Mouse (Mus musculus) mouse embryonic stem cell (cell line): ENCODE data around the gene Matn1.

Source experiments
- in situ Hi-C, 2 experiments: fragments of 300-500 bp; cut with MboI; formaldehyde crosslinking; loops; 1 replicate in 1 of 2; 3 replicates in 1 of 2; pipeline ENCODE4 v1.14.3; 2019 to 2020; ENCODE audit warnings: low sequenced_read_pairs in 2 of 2, low pct_unique_long_range_greater_than_20kb in 1 of 2, mixed read lengths in 1 of 2; ENCODE audit not compliant: unreplicated experiment in 1 of 2

The Matn1 gene

DNA sequence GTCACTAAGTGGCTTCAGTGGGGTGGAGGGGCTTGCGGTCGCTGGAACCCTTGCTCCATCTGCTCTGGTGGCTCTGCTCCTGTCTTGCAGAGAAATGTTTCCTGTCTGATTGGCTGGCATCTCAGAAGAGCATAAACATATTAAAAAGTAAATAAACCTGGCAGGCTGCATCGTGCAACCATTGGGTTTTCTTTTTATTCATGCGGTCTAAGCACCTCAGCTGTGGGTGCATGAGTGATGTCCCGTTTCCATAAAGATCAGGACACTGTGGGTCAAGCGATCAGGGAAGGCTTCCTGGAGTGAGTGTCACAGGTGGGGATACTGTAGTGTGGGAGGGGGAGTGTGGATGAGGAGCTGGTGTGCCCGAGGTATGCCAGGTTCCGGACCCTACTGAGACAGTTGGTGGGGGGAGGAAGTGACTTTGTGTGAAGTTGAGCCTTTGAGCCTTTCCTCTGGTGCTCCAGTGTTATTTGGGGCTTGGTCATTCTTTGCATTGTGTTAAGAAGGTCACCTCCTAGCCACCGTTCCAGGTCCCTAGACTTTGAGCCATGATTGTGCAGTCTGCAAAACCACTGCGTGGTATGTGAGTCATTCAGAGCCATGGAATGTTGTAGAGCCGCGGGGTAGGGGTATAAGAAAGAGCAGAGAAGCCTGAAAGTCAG lies 29.0 kb upstream of the Matn1 start:
- in situ Hi-C loops: no loop called here

DNA sequence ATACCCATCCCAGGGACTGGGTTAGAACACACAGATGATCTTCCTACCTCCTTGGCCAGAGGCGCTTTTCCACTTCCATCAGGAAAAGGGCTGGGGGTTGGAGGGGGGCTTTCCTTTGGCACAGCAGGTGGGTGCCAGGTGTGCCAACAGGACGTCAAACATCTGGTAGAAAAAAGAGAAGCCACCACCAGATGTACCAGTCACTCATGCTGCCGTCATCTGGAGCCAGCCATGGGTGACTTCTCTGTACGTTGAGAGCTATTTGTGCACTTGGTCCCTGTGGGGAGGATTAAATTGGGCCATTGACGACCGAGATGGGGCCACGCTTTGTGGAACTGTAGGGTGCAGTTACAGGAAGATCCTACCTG lies 28.5 kb upstream of the Matn1 start:
- in situ Hi-C loops: no loop called here

DNA sequence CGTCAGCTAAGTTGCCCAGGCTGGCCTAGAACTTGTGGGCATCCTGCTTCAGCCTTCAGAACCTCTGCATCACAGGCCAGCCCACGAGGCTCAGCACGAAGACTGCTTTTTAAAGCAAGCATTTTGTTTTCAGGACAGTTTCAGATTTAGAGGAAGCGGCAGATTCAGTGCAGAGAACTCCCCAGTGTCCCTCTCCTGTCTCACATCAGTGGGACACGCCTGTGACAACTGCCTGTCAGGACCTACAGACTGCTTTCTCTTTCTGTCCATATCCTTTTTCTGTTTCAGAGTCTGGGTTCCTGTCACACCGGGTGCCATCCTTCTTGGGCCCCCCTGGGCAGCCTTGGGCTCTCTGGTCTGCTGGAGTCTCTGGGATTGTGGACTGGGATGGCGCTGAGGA lies 27.5 kb upstream of the Matn1 start:
- in situ Hi-C loops: no loop called here

DNA sequence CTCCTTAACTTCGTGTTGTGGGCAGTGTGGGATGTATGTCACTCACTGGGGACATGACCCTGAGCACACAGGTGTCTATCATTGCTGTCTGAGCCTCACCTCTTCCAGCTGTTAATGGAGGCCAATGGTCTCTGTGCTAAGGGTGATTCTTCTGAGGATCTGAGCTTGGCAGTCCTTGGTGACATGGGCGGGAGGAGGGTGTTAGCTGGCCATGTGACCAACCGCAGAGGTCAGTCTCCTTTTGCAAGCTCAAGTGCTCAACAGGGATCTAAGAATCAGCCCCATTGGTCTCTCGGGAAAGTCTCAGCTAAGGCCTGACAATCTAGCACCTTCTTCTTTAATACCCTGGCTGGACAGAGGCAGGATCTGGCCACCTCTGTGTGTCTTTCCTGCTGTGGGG lies 26.6 kb upstream of the Matn1 start:
- in situ Hi-C loops: no loop called here

DNA sequence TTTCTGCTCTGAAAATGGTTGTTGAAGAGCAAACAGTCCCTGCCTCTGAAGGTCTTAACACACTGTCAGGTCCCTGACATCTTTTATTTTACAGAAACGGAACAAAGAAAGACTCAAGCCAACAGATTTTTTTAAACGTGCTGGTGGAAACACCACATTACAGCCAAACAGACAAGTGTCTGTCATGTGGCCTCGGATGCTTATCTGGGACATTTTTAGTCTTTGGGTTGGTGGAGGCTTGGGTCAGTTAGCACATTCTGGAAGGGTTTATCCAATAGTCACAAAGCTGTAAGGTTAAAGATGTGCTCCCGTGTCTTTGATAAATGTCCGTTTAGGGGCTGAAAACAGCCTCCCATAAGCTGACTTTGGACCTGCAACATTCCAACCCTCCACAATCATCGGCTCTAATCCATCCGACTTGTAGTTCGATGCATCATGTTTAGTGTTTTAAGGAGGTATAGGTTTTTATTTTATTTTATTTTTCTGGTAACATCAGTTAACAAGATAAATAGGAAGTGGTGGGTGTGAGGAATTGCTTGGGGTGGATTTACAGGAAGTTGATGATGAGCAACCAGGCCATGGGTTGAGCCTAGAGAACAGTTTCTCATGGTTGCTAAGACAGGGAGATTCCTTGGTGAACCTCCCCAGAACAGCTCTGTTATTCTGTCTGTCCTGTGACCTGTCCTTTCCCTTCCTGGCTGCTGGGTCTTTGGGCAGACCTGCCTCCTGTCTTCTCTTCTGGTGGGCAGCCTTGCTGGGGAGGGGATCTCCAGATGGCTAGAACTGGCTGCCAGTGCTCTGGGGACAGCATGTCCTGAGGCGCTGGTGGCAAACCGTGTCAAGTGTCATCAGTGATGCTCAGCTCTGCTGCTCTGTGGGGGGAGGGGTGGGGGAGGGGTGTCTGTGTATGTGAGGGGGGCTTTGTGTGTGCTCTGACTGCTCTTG lies 25.1 kb upstream of the Matn1 start:
- in situ Hi-C loops: no loop called here

DNA sequence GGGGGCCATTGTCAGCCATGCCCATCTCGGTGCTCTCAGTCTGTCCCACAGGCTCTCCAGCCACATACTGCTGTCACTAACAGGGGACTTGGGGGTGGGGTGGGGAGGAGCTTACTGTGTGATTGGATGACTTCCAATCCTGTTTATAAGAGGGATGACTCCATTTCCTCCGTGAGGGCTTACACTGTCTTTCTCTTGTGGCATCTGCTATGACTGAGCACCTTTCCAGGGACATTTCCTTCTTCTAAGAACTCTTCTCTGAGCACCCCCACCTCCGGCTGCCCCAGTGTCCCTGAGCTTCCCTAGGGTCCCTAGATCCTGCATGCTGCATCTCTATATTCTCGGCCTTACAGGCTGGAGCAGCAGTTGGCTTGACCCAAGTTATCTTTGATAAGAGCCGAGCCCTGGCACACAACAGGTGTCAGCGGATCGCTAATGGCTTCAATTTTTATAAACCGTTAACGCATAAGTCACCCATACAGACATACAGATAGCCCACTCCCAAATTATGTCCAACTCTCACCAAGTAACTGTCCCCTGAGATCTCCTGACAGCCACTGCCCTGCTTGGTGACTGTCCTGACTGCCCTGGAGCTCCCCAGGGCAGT lies 24.3 kb upstream of the Matn1 start:
- in situ Hi-C loops: no loop called here

DNA sequence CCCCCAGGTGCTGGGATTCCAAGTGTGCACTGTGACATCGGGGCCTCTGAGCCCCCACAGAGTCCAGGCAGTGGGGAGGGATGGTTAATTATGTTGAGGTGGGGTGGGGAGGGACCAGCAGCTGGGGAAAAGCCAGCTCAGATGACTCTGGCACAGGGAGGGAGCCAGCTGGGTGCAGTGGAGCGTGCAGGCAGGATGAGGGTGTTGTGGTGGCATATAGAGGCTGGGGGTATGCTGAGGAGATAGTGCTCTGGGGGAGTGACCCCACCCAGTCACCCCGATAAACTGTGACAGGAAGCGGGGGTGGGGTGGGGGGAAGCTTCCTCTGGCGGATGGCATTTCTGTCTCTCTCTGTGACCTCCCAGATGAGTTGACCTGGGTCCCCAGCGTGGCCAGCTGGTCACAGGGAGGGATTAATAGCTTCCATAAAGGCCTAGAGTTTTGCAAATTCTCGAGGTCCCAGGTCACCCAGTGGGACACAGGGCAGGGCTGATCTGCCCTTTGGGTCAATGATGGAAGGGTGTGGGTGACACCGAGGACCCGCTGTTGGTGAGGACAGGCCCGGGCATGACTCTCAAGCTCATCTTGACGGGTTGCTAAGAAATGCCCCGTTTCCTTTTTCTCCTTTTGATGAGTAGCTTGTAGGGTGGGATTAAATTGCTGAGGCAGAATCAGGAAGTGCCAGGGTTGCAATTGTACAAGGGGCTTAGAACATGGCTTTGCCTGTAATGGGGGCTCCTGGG lies 23.1 kb upstream of the Matn1 start:
- in situ Hi-C loops: no loop called here

DNA sequence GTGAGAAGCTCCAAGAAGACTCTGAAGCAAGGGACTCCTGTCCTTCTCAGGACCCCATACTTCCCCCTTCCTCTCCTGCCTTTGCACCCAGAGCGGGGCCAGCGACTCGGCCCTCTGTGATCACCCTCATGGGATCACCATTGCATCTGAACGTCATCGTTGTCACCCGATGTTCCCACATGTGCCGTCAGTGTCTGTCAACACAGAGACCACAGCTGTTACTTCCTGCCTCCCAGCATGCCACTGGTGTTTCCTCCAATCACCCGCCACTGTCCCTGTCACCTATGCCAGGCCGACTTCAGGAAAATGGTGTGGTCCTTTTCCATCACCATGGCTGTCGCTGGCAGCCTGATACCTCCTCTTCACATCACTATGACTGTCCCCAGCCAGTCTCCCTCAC lies 22.2 kb upstream of the Matn1 start:
- in situ Hi-C loops: no loop called here

DNA sequence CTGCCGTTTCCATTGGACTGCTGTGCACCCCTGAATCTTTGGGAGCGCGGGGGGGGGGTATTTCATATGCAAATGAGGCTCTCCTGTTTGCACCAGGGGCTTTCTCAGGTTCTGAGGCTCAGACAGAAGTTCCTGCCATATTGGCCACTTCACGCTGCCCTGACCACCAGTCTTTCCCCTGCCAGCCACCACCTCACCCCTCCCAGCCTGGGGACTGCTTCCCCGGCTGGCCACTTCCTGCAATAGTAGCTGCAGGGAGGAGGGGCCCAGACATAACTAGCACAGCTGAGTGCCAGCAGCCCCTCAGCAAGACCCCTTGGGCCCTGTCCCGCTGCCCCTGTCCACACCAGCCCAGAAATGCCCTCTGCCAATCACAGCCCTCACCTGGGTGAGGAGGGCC lies 17.9 kb upstream of the Matn1 start:
- in situ Hi-C loops: no loop called here

DNA sequence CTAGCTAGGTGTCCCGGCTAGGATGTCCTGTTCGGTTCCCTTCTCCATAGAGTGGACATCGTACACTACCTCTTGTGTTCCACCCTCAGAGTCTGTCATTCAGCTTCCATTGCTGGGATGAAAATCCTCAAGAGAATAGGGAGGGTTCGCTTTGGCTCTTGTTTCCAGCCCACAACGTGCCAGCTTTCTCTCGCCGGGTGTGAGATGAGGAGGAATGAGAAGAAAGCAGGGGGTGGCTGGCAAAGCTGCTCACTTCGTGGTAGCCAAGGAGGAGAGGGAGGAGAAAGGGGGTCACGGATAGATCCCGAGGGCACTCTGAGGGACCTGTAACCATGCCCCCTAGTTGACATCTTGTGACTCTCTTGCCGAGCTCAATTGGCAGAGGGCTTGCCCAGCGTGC lies 16.4 kb upstream of the Matn1 start:
- in situ Hi-C loops: no loop called here

DNA sequence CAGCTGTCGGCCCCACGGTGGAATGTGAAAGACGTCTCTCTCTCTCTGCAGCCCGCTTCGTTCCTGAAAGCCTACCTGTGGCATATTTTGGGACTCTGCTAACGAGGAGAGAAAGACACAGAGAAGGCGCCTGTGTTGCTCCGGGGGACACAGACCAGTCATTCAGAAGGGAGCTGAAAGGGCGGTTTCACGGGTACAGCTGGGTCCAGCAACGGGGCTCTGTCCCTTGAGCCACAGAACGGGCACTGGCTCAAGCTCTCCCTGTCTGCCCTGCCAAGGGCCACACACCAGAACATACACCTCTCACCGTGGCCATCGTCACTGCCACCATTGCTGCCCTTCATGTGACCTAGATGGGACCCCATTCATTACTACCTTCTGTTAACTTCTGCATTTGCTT lies 1.5 kb upstream of the Matn1 start:
- in situ Hi-C loops: loop anchor here in 1 of 2 experiments (5.0 kb wide), 1 partner anchor 40 kb away; no protein-coding TSS in a partner anchor

DNA sequence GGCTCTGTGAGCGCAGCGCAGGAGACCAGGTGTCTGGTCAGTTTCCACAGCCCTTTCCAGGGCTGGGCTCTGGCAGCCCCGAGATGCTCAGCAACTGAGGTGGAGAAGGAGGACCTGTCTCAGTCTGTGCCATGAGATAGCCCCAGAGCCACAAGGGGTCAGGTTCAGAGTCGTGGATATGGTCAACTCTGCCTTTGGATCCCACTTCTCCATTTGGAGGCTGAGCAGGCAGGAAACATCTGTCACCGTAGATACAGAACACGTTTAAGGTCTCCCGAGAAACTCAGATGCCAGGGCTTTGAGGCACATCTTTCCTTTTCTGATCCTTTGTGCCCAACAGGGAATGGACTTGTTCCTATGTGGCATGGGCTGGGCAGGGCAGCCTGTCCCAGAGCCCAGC lies 594 bp downstream of the Matn1 start:
- in situ Hi-C loops: loop anchor here (5.0 kb wide), 2 partner anchors 42 to 157 kb away; no protein-coding TSS in a partner anchor

DNA sequence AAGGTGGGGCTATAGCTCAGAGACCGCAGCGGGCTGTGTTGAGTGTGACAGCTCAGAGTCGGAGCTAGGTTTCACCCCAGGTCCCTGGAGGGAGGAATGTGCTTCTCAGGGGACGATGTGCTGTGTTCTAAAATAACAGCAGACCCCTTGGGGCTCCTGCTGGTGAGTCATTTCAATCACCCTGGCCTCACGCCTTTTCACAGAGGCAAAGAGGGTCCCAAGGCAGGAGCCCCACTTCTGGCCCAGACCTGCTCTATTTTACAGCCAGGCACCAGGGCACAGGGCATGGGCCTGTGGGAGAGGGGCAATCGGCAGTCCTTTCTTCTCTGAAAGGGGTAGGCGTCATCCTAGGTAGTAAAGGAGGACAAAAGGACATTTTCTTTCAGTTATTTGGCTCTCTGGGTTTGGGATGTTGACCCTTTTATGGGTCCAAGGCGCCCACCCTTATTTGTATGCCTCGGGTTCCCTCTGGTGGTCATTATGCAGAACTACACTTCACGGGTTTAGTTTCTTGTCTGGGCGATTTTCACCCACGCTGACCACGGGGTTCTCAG lies 3.0 kb downstream of the Matn1 start:
- in situ Hi-C loops: loop anchor here (5.0 kb wide), 2 partner anchors 45 to 160 kb away; no protein-coding TSS in a partner anchor

DNA sequence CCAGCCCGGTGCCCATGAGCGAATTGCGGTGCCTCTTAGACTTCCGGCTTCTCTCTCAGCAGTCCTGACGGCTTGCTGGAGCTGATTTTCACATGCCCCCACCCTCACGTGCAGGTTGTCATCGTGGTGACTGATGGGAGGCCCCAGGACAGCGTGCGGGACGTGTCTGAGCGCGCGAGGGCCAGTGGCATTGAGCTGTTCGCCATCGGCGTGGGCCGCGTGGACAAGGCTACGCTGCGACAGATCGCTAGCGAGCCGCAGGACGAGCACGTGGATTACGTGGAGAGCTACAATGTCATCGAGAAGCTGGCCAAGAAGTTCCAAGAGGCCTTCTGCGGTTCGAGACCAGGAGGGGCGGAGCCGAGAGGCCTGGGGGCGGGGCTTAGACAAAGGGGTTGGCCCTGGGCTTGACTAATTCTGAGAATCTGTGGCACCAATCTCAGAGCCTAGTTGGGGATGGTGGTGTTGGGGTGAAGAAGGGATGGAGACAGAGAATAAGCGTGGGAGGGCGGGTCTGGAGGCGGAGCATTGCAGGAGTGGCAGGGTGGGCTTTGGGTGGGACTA lies 5.7 kb downstream of the Matn1 start:
- in situ Hi-C loops: loop anchor here (5.0 to 25.0 kb wide), 3 partner anchors 48 to 187 kb away; no protein-coding TSS in a partner anchor

DNA sequence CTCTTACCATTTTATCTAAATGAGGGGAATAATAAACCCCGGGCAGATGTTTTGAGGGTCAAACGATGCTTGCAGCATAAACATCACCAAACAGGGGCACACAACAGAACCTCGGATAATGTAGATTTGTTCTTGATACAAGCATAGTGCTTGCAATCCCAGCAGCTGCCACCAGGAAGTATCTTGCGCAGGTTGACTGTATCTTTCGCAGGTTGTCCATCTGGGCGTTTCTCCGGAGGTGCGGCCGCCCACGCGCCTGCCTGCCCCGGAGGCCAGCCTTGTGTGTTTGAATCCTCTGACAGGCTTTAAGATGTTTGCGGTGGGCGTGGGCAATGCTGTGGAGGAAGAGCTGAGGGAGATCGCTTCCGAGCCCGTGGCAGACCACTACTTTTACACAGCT lies 8.3 kb downstream of the Matn1 start:
- in situ Hi-C loops: loop anchor here (5.0 to 25.0 kb wide), 2 partner anchors 165 to 185 kb away; no protein-coding TSS in a partner anchor

DNA sequence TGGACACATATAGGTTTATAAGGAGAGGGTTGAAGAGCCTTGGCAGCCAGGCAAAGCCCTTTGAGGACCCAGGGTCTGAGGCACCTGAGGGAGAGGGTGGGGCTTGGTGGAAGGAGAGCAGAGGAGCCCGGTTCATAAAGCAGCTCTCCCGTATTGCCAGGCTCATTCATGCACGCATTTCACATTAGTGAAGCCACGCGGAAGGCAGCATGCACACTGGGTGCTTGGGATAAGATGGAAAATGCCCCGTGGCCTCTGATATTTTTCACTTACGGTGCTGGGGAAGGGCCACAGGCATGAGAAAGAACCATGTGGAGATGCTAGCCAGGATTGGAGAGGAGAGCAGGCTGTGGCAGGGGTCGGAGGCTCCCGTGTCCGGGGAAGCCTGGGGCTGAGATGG lies 13.0 kb downstream of the Matn1 start:
- in situ Hi-C loops: loop anchor here (5.0 to 25.0 kb wide), 3 partner anchors 80 to 180 kb away; no protein-coding TSS in a partner anchor

DNA sequence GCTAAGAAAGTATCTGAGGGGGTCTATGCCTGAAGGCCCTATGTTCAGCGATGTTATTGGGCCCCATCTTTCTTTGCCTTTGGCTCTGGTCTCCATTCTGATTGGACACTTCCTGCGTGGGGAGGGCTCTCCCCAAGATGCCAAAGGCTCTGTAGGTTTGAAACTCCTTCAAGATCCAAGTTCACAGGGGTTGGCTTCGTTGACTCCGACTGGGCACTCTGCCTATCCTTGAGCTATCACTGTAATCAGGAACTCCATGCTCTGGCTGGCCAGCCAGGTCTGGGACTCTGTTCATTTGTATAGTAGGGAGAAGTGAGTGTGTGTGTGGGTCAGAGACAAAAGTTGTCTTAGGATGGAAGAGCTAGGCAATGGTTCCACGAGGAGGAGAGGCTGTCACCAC lies 14.6 kb downstream of the Matn1 start:
- in situ Hi-C loops: loop anchor here (5.0 to 25.0 kb wide), 3 partner anchors 78 to 178 kb away; no protein-coding TSS in a partner anchor

DNA sequence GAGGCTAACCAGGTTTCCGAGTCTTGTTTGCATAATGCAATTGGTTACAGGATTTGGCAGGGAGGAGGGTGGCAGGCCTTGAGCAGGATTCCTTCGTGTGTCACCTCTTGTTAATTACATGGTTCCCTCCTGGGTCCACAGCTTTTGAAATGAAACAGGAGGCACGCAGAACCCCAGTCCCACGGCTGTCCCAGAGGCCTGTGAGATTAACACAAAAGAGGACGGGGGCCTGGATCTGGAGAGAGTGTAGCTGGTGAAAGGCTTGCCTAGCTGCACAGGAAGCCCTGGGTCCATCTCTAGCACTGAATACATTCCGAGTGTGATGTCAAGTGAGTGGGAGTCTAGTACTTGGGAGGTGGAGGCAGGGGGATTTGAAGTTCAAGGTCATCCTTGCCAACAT lies 15.5 kb downstream of the Matn1 start:
- in situ Hi-C loops: loop anchor here (5.0 to 25.0 kb wide), 4 partner anchors 78 to 875 kb away; partner anchors contain the start of gene Ptpru (in 1 of the 2)
